Mouse (Mus musculus) heart, embryonic 10.5 days (tissue): Measurements from ENCODE around the gene Olfr821. TPM values are rescaled to one million over a fixed set of nuclear protein-coding genes. Genes with fewer than 3 reads are reported as not detected.
"Not testable (repeated sequence)": the region's sequence is repeated elsewhere in the genome, so short reads cannot be mapped to it uniquely, and the experiment has no call there.

Source experiments
- DNase-seq: peaks from one replicate; pipeline ENCODE4 v3.0.0-alpha.2; 2017; ENCODE audit warnings: low spot score
- H3K27ac ChIP-seq: fragments of 300-500 bp; sonication (generic); 2 replicates; pipeline ENCODE4 v1.5.1; 2016; ENCODE audit warnings: mild to moderate bottlenecking
- H3K27me3 ChIP-seq: fragments of 300-500 bp; sonication (generic); 2 replicates; pipeline ENCODE4 v1.6.1; 2016; ENCODE audit warnings: mild to moderate bottlenecking; ENCODE audit not compliant: poor library complexity, insufficient read depth, severe bottlenecking
- H3K36me3 ChIP-seq: fragments of 300-500 bp; sonication (generic); 2 replicates; pipeline ENCODE4 v1.6.1; 2016; ENCODE audit warnings: mild to moderate bottlenecking, moderate library complexity
- H3K4me1 ChIP-seq: fragments of 300-500 bp; sonication (generic); 2 replicates; pipeline ENCODE4 v1.6.1; 2016; ENCODE audit warnings: mild to moderate bottlenecking
- H3K4me3 ChIP-seq: fragments of 300-500 bp; sonication (generic); 2 replicates; pipeline ENCODE4 v1.5.1; 2016; ENCODE audit warnings: mild to moderate bottlenecking, moderate library complexity
- H3K9me3 ChIP-seq: fragments of 300-500 bp; sonication (generic); 2 replicates; pipeline ENCODE4 v1.6.1; 2016; ENCODE audit warnings: mild to moderate bottlenecking, moderate library complexity
- WGBS: fragments of 180-500 bp; shearing (Covaris S2); methylation state at CpG from one replicate; pipeline ENCODE4 v1.1.7; 2016; 5-methylcytosine and 5-hydroxymethylcytosine counted together
- polyA plus RNA-seq: library from polyadenylated mRNA; unstranded; fragments of >200 nt; fragmentation: Nextera tagmentation; extraction: Ambion mirVana; gene quantifications from 2 replicates; pipeline ENCODE4 v1.2.1, GENCODE M21; 2016

Olfr821 gene
- not detected in 2 replicates for polyA plus RNA-seq

DNA sequence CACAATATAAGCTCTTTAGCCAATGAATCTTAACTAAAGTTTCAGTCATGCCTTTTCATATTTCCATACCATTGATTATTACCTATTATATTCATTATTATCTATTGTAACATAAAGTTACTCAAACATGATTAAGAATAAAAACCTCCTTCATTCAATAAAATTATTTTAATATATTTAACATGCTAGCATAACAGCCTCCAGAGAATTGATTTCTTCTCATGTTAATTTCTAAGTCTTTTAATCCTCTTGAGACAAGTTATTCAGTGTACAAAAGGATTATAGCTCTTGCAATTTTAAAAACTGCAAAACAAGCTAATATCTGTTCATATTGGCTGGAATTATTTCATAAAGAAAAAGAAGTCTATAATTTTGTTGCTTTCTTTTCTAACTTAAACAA, at the start of gene Olfr821:
Gene Olfr821 (plus strand): TSS at position 301 of the 400 bp plus-strand sequence.
- H3K27ac ChIP-seq, result no peak within 1 kb of the TSS
- no peak within 1 kb of the TSS for H3K4me3 ChIP-seq
- H3K27me3 ChIP-seq, result no peaks in the 10 kb centered on the region
- no peaks in the 10 kb centered on the region for H3K36me3 ChIP-seq
- no peaks in the 10 kb centered on the region for H3K9me3 ChIP-seq
- no peaks in the 10 kb centered on the region for H3K4me1 ChIP-seq
- no peak for DNase-seq

DNA sequence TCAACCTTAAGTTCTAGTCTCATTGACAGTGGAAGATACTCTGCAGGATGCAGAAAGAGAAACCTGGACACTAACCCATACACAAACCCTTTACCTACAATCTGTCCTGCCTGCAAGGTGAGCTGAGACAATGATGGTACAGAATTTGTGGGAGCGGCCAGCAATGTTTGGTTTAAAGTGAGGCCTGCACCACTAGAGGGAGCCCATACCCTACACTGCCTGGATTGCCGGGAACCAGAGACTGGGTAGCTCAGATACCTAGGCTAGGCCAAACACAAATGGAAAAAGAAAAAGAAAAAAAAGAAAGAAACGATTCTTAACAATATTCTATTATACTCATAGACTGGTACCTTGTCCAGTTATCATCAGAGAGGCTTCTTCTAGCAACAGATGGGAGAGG, 48.3 kb upstream of the Olfr821 start:
- H3K36me3 ChIP-seq, H3K4me1 ChIP-seq, DNase-seq, H3K4me3 ChIP-seq, H3K27ac ChIP-seq, H3K9me3 ChIP-seq, H3K27me3 ChIP-seq: not testable (repeated sequence)
- no CpG with 5 or more reads among the region's 3 CpGs for WGBS

DNA sequence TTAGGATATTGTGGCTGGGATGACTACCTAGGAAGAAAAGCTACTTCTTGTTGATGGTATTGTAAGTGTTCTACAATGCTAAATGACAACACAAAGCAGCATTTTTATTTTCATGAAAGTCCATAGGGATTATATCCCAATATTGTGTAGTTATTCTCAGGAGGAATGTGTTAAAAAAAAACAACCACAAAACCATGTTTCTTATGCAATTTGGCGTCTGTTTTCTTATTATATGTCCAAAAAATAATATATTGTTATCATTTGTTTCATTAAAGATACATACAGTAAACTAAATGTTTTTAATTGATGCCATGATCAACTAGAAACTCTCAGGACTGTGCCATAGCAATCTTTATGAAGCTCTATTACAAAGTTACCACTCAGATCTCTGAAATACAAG, 45.2 kb upstream of the Olfr821 start, which contains the start of gene Gm10310:
Gene Gm10310 (minus strand): TSS at position 101 of the 400 bp plus-strand sequence.
- DNase-seq, H3K36me3 ChIP-seq, H3K9me3 ChIP-seq, H3K4me3 ChIP-seq, H3K4me1 ChIP-seq, H3K27me3 ChIP-seq, H3K27ac ChIP-seq: not testable (repeated sequence)
- WGBS, result no CpG with 5 or more reads among the region's 1 CpGs

DNA sequence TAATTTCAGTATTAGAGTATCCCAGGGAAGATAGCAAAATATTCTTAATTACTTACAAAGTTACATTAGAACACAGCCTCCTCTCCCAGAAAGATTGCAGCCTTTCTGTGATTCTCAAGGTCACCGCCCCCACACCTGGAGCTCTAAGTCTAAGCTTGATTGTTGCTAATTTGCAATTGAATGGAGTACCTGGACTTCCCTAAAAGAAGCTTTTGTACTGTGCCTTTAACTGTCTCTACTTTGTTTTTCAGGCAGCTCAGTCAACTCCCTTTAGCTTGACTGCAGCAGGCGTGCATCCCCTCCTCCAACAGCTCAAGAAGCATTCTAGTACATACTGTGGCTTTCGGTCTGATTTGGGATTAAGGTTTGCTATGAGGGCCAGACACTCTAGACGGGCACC, 26.0 kb upstream of the Olfr821 start:
- H3K27ac ChIP-seq, H3K9me3 ChIP-seq, H3K27me3 ChIP-seq, H3K4me3 ChIP-seq, DNase-seq, H3K36me3 ChIP-seq, H3K4me1 ChIP-seq: not testable (repeated sequence)
- 79% methylated on average over 4 of the region's 4 CpGs for WGBS

DNA sequence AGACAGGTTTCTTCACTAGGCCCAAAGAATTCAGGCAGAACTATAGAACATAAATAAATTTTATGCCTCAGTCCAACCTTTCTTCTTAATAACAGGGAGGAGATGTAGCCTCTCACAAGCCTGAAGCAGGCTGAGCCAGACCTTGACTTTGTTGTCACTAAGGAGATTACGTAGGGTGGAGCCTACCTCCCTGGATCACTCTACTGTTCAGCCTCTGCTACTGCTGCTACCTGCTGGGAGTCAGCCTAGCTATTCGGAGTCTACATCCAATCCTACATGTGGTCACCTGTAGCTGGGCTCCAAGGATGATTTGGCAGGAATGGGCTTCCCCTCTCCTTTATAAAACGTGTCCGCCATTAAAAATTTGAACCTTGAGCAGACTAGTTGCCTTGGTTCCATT, 24.8 kb upstream of the Olfr821 start:
- not testable (repeated sequence) for H3K27ac ChIP-seq, DNase-seq, H3K9me3 ChIP-seq, H3K27me3 ChIP-seq, H3K4me3 ChIP-seq, H3K36me3 ChIP-seq, H3K4me1 ChIP-seq
- WGBS, result 89% methylated on average over 4 of the region's 4 CpGs

DNA sequence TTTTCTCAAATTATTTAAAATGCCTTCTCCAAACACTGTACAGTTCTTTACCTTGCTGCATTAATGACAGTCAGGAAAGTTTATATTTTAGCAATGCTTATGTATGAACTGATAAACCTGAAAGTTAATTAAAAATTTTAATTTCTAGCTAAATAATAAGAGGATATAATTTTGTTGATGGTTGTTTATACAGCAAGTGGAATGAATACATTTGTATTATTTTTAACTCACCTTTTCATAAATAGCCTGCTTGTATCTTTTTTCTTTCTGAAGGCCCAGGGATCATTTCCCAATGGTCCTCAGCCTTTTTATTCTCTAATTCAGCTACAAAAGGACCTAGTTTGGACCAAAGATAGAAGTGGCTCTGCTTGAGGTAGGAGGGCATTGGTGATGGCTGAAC, 17.8 kb upstream of the Olfr821 start, which contains the start of gene Olfr820:
Gene Olfr820 (plus strand): TSS at position 301 of the 400 bp plus-strand sequence.
- DNase-seq, result no peak
- Histone ChIP-seq H3K36me3 (no peaks in the 10 kb centered on the region), H3K27ac (no peak within 1 kb of the TSS), H3K4me1 (no peaks in the 10 kb centered on the region), H3K4me3 (no peak within 1 kb of the TSS), H3K27me3 (no peaks in the 10 kb centered on the region), H3K9me3 (no peaks in the 10 kb centered on the region)

DNA sequence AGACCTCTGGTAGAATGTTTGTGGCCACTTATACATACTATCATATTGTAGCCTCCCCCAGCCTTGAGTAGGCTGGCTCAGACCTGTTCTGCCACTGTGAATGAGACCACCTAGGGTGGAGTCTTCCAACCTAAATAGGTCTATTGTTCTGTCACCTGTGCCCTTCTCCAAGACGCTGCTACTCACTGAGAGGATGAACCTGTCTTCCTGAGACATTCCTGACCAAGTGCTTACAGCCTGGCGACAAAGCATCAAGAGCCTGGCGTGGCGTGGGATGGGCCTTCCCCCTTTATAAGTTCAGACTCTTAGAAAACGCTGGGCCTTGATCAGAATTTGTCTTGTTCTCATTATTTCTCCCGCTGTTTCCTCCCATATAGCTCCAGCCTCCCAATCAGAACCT, 6.9 kb downstream of the Olfr821 start:
- 68% methylated on average over 6 of the region's 6 CpGs for WGBS

DNA sequence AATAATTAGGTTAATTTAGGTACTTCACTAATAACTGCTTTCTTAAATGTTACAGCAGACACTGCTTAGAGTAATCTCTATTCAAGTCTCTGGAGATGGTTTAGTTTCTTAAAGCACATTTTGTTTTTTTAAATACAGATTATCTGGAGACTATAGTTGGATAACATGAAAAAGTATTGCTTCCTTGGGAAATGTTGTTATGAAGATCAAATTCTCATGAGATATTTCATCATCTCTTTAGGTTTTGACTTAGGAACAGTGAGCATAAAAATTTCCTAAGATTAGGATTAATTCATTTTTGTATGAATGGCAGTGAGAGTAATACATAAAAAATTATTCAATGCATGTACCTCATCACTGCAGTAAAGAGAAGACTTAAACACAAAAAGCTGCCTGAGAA, 40.8 kb downstream of the Olfr821 start, which contains the start of gene Olfr822:
Gene Olfr822 (plus strand): TSS at position 301 of the 400 bp plus-strand sequence.
- no peak within 1 kb of the TSS for H3K4me3 ChIP-seq
- DNase-seq, result no peak
- H3K4me1 ChIP-seq, result no peaks in the 10 kb centered on the region
- no peaks in the 10 kb centered on the region for H3K27me3 ChIP-seq
- no peak within 1 kb of the TSS for H3K27ac ChIP-seq
- no peaks in the 10 kb centered on the region for H3K9me3 ChIP-seq
- H3K36me3 ChIP-seq, result no peaks in the 10 kb centered on the region

More for the DNA sequence above, 6.9 kb downstream of the Olfr821 start:
- Histone ChIP-seq H3K27ac (no peak overlapping the region), H3K4me3 (no peak overlapping the region), H3K9me3 (no peaks in the 10 kb centered on the region), H3K27me3 (no peaks in the 10 kb centered on the region), H3K36me3 (no peaks in the 10 kb centered on the region), H3K4me1 (no peaks in the 10 kb centered on the region)
- DNase-seq, result no peak

Other genes starting within 250 kb of the Olfr821 start
- not detected in 2 replicates for gene Olfr810, start 235.4 kb upstream of the Olfr821 start, polyA plus RNA-seq
- gene Olfr811, start 226.0 kb upstream of the Olfr821 start, polyA plus RNA-seq, result not detected in 2 replicates
- not detected in 2 replicates for gene Olfr812, start 184.3 kb upstream of the Olfr821 start, polyA plus RNA-seq
- not detected in 2 replicates for gene Olfr813, start 175.0 kb upstream of the Olfr821 start, polyA plus RNA-seq
- gene Olfr814, start 150.5 kb upstream of the Olfr821 start, polyA plus RNA-seq, result not detected in 2 replicates
- not detected in 2 replicates for gene Olfr815, start 124.5 kb upstream of the Olfr821 start, polyA plus RNA-seq
- gene Olfr816, start 114.8 kb upstream of the Olfr821 start, polyA plus RNA-seq, result not detected in 2 replicates
- gene Olfr818, start 81.2 kb upstream of the Olfr821 start, polyA plus RNA-seq, result not detected in 2 replicates
- gene Olfr819, start 63.1 kb upstream of the Olfr821 start, polyA plus RNA-seq, result not detected in 2 replicates
- gene Olfr247, start 54.2 kb upstream of the Olfr821 start, polyA plus RNA-seq, result not detected in 2 replicates
- gene Gm10310, start 45.3 kb upstream of the Olfr821 start, polyA plus RNA-seq, result not detected in 2 replicates
- not detected in 2 replicates for gene Olfr820, start 17.7 kb upstream of the Olfr821 start, polyA plus RNA-seq
- not detected in 2 replicates for gene Olfr822, start 40.9 kb downstream of the Olfr821 start, polyA plus RNA-seq
- gene Olfr823, start 85.0 kb downstream of the Olfr821 start, polyA plus RNA-seq, result not detected in 2 replicates
- not detected in 2 replicates for gene Olfr824, start 99.7 kb downstream of the Olfr821 start, polyA plus RNA-seq
- not detected in 2 replicates for gene Olfr825, start 136.4 kb downstream of the Olfr821 start, polyA plus RNA-seq
- gene Olfr826, start 153.8 kb downstream of the Olfr821 start, polyA plus RNA-seq, result not detected in 2 replicates
- not detected in 2 replicates for gene Olfr827, start 184.1 kb downstream of the Olfr821 start, polyA plus RNA-seq
- 0.06 and 0.28 TPM in 2 replicates for gene Neurod4, start 249.9 kb downstream of the Olfr821 start, polyA plus RNA-seq